Mouse (Mus musculus) hematopoietic multipotent progenitor cell, adult 10-12 weeks (in vitro differentiated cells): ENCODE measurements around the gene Arpp19. TPM values are rescaled to one million over a fixed set of nuclear protein-coding genes. Genes with fewer than 3 reads are reported as not detected.

Experiments used
- polyA plus RNA-seq: library from polyadenylated mRNA; stranded (reverse); fragments of >175 nt; gene quantifications from 2 replicates; pipeline ENCODE4 v1.2.3, GENCODE M21; 2012; ENCODE audit warnings: low replicate concordance

Arpp19 gene
- 32.6 and 43.8 TPM in 2 replicates for polyA plus RNA-seq

GRCm38 (mm10) chr9:75037451-75038356 is at the start of gene Arpp19:
Gene Arpp19 (plus strand): TSS chr9:75037614.

GRCm38 (mm10) chr9:75070457-75071028 is 33.1 kb downstream of the Arpp19 start, which contains the start of gene Myo5a:
Gene Myo5a (plus strand): TSS chr9:75071015.

Other genes with a start within 250 kb of the Arpp19 start
- not detected in 2 replicates for gene Onecut1, start 175.7 kb upstream of the Arpp19 start, polyA plus RNA-seq
- gene Fam214a, start 84.7 kb upstream of the Arpp19 start, polyA plus RNA-seq: 15.7 and 39.1 TPM in 2 replicates
- 20.8 and 62.1 TPM in 2 replicates for gene Myo5a, start 33.4 kb downstream of the Arpp19 start, polyA plus RNA-seq
- gene Myo5c, start 194.4 kb downstream of the Arpp19 start, polyA plus RNA-seq: 0.12 TPM in 1 of 2 replicates, not detected in the other